Mouse (Mus musculus) embryo, embryonic 11 days (tissue): ENCODE measurements around the gene Olfr194.
"Not testable (repeated sequence)": the region's sequence is repeated elsewhere in the genome, so short reads cannot be mapped to it uniquely, and the experiment has no call there.

Experiments
- DNase-seq: peaks from one replicate; pipeline ENCODE4 v3.0.0-alpha.2; 2015

Olfr194 gene

GRCm38 (mm10) chr16:59120969-59121368 is at the start of gene Olfr194:
Olfr194 (minus strand) TSS chr16:59121069.
- no peak for DNase-seq

- no peak for DNase-seq
Observed at GRCm38 (mm10) chr16:59170354-59170753, 49.5 kb upstream of the Olfr194 start, which contains the start of gene Olfr196. Olfr196 (minus strand) TSS chr16:59170454.

GRCm38 (mm10) chr16:59151996-59152395 is 31.1 kb upstream of the Olfr194 start:
- no peak for DNase-seq

GRCm38 (mm10) chr16:59146746-59147145 is 25.9 kb upstream of the Olfr194 start, which contains the start of gene Olfr195:
Olfr195 (plus strand) TSS chr16:59147046.
- DNase-seq: no peak

GRCm38 (mm10) chr16:59141105-59141504 is 20.2 kb upstream of the Olfr194 start:
- DNase-seq: no peak

- no peak for DNase-seq
Observed at GRCm38 (mm10) chr16:59130740-59131139, 9.9 kb upstream of the Olfr194 start.

- DNase-seq: no peak
Observed at GRCm38 (mm10) chr16:59111781-59112180, 9.1 kb downstream of the Olfr194 start, which contains the start of gene Olfr193. Olfr193 (minus strand) TSS chr16:59111881.

- DNase-seq: not testable (repeated sequence)
Observed at GRCm38 (mm10) chr16:59108522-59108921, 12.3 kb downstream of the Olfr194 start.

GRCm38 (mm10) chr16:59105312-59105711 is 15.6 kb downstream of the Olfr194 start:
- DNase-seq: no peak

GRCm38 (mm10) chr16:59089722-59090121 is 31.1 kb downstream of the Olfr194 start, which contains the start of gene Olfr191:
Olfr191 (minus strand) TSS chr16:59089822.
- not testable (repeated sequence) for DNase-seq

GRCm38 (mm10) chr16:59081113-59081512 is 39.8 kb downstream of the Olfr194 start:
- not testable (repeated sequence) for DNase-seq

- DNase-seq: no peak
Observed at GRCm38 (mm10) chr16:59077905-59078304, 43.0 kb downstream of the Olfr194 start, which contains the start of gene Olfr190. Olfr190 (minus strand) TSS chr16:59078005.

GRCm38 (mm10) chr16:59073520-59073919 is 47.3 kb downstream of the Olfr194 start:
- no peak for DNase-seq

- no peak for DNase-seq
Observed at GRCm38 (mm10) chr16:59071755-59072154, 49.1 kb downstream of the Olfr194 start.
